8 mouse cellular contexts compared by ENCODE assay signal in the genomic region with DNA sequence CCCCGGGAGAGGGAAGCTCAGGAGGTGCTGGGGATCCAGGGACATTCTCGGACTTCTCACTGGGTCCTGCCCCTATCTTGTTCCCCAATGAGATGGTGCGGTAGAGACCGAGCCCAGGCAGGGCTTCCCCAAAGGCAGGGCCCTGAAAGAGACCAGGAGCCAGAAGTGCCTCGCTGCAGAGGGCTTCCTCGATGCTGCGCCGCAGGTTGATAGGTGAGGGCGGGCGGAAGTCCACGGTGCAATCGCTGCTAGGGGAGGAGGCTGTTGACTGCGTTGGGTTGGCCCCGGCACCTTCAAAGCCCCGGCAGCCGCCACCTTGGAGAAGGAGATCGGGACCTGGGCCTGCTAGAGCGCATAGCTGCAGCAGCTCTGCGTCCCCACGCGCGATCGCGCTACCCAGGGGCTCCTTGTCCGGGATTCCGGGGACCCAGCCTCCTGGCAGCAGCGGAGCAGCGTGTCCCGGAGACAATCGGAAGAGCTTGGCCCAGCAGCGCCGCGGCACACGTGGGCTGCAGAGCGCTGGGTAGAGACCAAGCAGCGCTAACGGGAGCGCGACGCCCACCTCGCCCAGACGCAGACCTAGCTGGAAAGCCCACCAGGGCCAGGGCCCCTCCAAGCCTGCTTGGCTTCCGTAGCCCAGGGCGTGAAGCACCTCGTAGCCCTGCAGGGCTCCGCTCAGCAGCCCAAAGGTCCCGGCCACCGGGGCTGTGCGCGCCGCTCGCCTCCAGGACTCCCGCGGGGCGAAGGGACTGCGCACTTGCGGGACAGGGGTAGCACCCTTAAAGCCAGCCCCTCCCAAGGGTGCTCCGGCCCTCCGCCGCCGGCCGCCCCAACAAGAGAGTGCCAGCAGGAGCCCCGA. TPM values are rescaled to one million over a fixed set of nuclear protein-coding genes. Genes with fewer than 3 reads are reported as not detected.
A peak's percentile ranks its signal among the peaks of the same experiment; 100 is the strongest.
DNase-seq lines count a peak whose midpoint lies in the region; ATAC-seq and TF ChIP-seq lines count a peak whose summit lies in the region.

No protein-coding gene starts in this region.

- intact Hi-C loops in gastrocnemius, adult 2 months (cut with DNase I), result no loop called here
- intact Hi-C loops in gastrocnemius, postnatal 14 days (cut with DNase I; ENCODE audit: low total_unique reads), result loop anchor here (2.0 kb wide), 1 partner anchor 29 kb away; no protein-coding TSS in a partner anchor

- DNase-seq in gastrocnemius, adult 2 months, result peak; percentile 29
- DNase-seq in gastrocnemius, postnatal 14 days, result no peak
- peak; percentile 28 for DNase-seq in adrenal gland, postnatal 10 days
- DNase-seq in embryonic facial prominence, embryonic 14.5 days (ENCODE audit: low spot score), result peak; percentile 30
- DNase-seq in liver, embryonic 13.5 days, result no peak
- DNase-seq in yolk sac, embryonic 10.5 days (ENCODE audit: low spot score), result peak; percentile 32

- H3K27ac ChIP-seq in gastrocnemius, adult 2 months, result peak overlapping the region; percentile 35; the same call in 1 of the 2 replicates
- H3K27ac ChIP-seq in embryonic facial prominence, embryonic 14.5 days (replicated peaks; ENCODE audit: low read depth, low read length), result no peak overlapping the region
- H3K27ac ChIP-seq in hindbrain, embryonic 16.5 days (ENCODE audit: low read depth, low read length), result no peak overlapping the region
- no peak overlapping the region for H3K27ac ChIP-seq in liver, embryonic 13.5 days
- H3K27ac ChIP-seq in neural tube, embryonic 13.5 days (replicated peaks), result no peak overlapping the region

- no peaks in the 10 kb centered on the region; the same call in 1 of the 2 replicates for H3K4me1 ChIP-seq in embryonic facial prominence, embryonic 14.5 days (ENCODE audit: control insufficient read depth, insufficient read depth, low read length)
- peaks cover 21% of the 10 kb centered on the region for H3K4me1 ChIP-seq in hindbrain, embryonic 16.5 days (ENCODE audit: control insufficient read depth, insufficient read depth, low read depth, low read length)
- peaks cover 17% of the 10 kb centered on the region for H3K4me1 ChIP-seq in liver, embryonic 13.5 days (replicated peaks)
- peaks cover 26% of the 10 kb centered on the region for H3K4me1 ChIP-seq in neural tube, embryonic 13.5 days (replicated peaks)

- H3K27me3 ChIP-seq in embryonic facial prominence, embryonic 14.5 days (replicated peaks; ENCODE audit: control insufficient read depth, insufficient read depth, low read length), result peaks cover 56% of the 10 kb centered on the region
- H3K27me3 ChIP-seq in hindbrain, embryonic 16.5 days (replicated peaks; ENCODE audit: control insufficient read depth, insufficient read depth, low read length), result peaks cover 10% of the 10 kb centered on the region
- H3K27me3 ChIP-seq in liver, embryonic 13.5 days, result peaks cover 97% of the 10 kb centered on the region
- H3K27me3 ChIP-seq in neural tube, embryonic 13.5 days, result peaks cover 79% of the 10 kb centered on the region

- H3K9me3 ChIP-seq in embryonic facial prominence, embryonic 14.5 days (ENCODE audit: control insufficient read depth, low read length), result no peaks in the 10 kb centered on the region
- H3K9me3 ChIP-seq in hindbrain, embryonic 16.5 days (ENCODE audit: control insufficient read depth, low read length), result no peaks in the 10 kb centered on the region
- H3K9me3 ChIP-seq in liver, embryonic 13.5 days (replicated peaks), result no peaks in the 10 kb centered on the region
- H3K9me3 ChIP-seq in neural tube, embryonic 13.5 days, result no peaks in the 10 kb centered on the region

- TF ChIP-seq CTCF in gastrocnemius, adult 2 months (IDR thresholded peaks at IDR 0.05), result no peak

- peak; percentile 10; the same call in 1 of the 2 replicates for ATAC-seq in embryonic facial prominence, embryonic 14.5 days (ENCODE audit: low read depth)
- peak; percentile 15 for ATAC-seq in hindbrain, embryonic 16.5 days
- peak; percentile 31; the same call in 1 of the 2 replicates for ATAC-seq in liver, embryonic 13.5 days (ENCODE audit: low read depth)
- peak; percentile 66 for ATAC-seq in neural tube, embryonic 13.5 days (ENCODE audit: low read depth)

- H3K9ac ChIP-seq in embryonic facial prominence, embryonic 14.5 days (ENCODE audit: low read depth, low read length), result peak overlapping the region; percentile 64
- H3K9ac ChIP-seq in hindbrain, embryonic 16.5 days (ENCODE audit: low read depth, low read length), result peak overlapping the region; percentile 67
- H3K9ac ChIP-seq in liver, embryonic 13.5 days, result peak overlapping the region; percentile 41
- H3K9ac ChIP-seq in neural tube, embryonic 13.5 days, result peak overlapping the region; percentile 73

- peak overlapping the region; percentile 78 for H3K4me3 ChIP-seq in gastrocnemius, adult 2 months
- H3K4me3 ChIP-seq in embryonic facial prominence, embryonic 14.5 days (ENCODE audit: low read depth, low read length), result peak overlapping the region; percentile 55
- peak overlapping the region; percentile 48 for H3K4me3 ChIP-seq in hindbrain, embryonic 16.5 days (ENCODE audit: low read length)
- H3K4me3 ChIP-seq in liver, embryonic 13.5 days (replicated peaks), result peak overlapping the region; percentile 46
- H3K4me3 ChIP-seq in neural tube, embryonic 13.5 days, result peak overlapping the region; percentile 54

- no peaks in the 10 kb centered on the region for H3K36me3 ChIP-seq in embryonic facial prominence, embryonic 14.5 days (ENCODE audit: control insufficient read depth, insufficient read depth, low read length)
- 0 out of 2 replicates have a peak, but pooled peaks cover 2% of the 10 kb centered on the region for H3K36me3 ChIP-seq in hindbrain, embryonic 16.5 days (ENCODE audit: control insufficient read depth, insufficient read depth, low read length)
- H3K36me3 ChIP-seq in liver, embryonic 13.5 days, result no peaks in the 10 kb centered on the region
- no peaks in the 10 kb centered on the region for H3K36me3 ChIP-seq in neural tube, embryonic 13.5 days

- 1% methylated on average over 32 of the region's 63 CpGs for WGBS in embryonic facial prominence, embryonic 14.5 days
- WGBS in hindbrain, embryonic 16.5 days, result 2% methylated on average over 62 of the region's 63 CpGs
- WGBS in liver, embryonic 13.5 days (ENCODE audit: insufficient replicate concordance), result 1% methylated on average over 61 of the region's 63 CpGs
- WGBS in neural tube, embryonic 13.5 days, result under 1% methylated on average over 59 of the region's 63 CpGs

- H3K4me2 ChIP-seq in embryonic facial prominence, embryonic 14.5 days (ENCODE audit: low read depth, low read length), result peak overlapping the region; percentile 100
- peak overlapping the region; percentile 97 for H3K4me2 ChIP-seq in hindbrain, embryonic 16.5 days (ENCODE audit: low read length)
- H3K4me2 ChIP-seq in liver, embryonic 13.5 days, result peak overlapping the region; percentile 70
- H3K4me2 ChIP-seq in neural tube, embryonic 13.5 days, result peak overlapping the region; percentile 87

RNA-seq across cellular contexts. Expression of a gene that starts 5.5 kb away (rescaled TPM):
- 10 to 100 TPM; 16.3 to 18.4 TPM for total RNA-seq in gastrocnemius, adult 2 months (2021)
- total RNA-seq in gastrocnemius, postnatal 14 days (2021), result 10 to 100 TPM; 13.6 to 13.8 TPM
- total RNA-seq in adrenal gland, postnatal 10 days (2021), result 10 to 100 TPM; 21.4 to 29.1 TPM
- 35.9 and 39.5 TPM in 2 replicates for polyA plus RNA-seq in embryonic facial prominence, embryonic 14.5 days (2014; fragmentation: Nextera tagmentation; extraction: Ambion mirVana)
- 33.8 and 41.6 TPM in 2 replicates for polyA plus RNA-seq in hindbrain, embryonic 16.5 days (2015; fragmentation: Nextera tagmentation; extraction: Ambion mirVana)
- polyA plus RNA-seq in liver, embryonic 13.5 days (2015; fragmentation: Nextera tagmentation; extraction: Ambion mirVana), result 15.2 and 19.5 TPM in 2 replicates
- polyA plus RNA-seq in neural tube, embryonic 13.5 days (2015; fragmentation: Nextera tagmentation; extraction: Ambion mirVana), result 41.3 and 44.4 TPM in 2 replicates

RNA-seq across cellular contexts. Expression of a gene that starts 9.1 kb away (rescaled TPM):
- under 1 TPM; 0.36 to 0.73 TPM for total RNA-seq in gastrocnemius, adult 2 months (2021)
- under 1 TPM; 0.64 to 0.88 TPM for total RNA-seq in gastrocnemius, postnatal 14 days (2021)
- total RNA-seq in adrenal gland, postnatal 10 days (2021), result 1 to 10 TPM; 4.2 to 5.6 TPM
- polyA plus RNA-seq in embryonic facial prominence, embryonic 14.5 days (2014; fragmentation: Nextera tagmentation; extraction: Ambion mirVana), result 0.82 and 1.4 TPM in 2 replicates
- polyA plus RNA-seq in hindbrain, embryonic 16.5 days (2015; fragmentation: Nextera tagmentation; extraction: Ambion mirVana), result 11.1 and 11.7 TPM in 2 replicates
- 0.05 and 0.06 TPM in 2 replicates for polyA plus RNA-seq in liver, embryonic 13.5 days (2015; fragmentation: Nextera tagmentation; extraction: Ambion mirVana)
- 4.8 TPM in 2 replicates for polyA plus RNA-seq in neural tube, embryonic 13.5 days (2015; fragmentation: Nextera tagmentation; extraction: Ambion mirVana)

RNA-seq across cellular contexts. Expression of a gene that starts 45.9 kb away (rescaled TPM):
- 10 to 100 TPM in 1 of 2 experiments, 1 to 10 TPM in 1; 9.9 to 10.3 TPM for total RNA-seq in gastrocnemius, adult 2 months (2021)
- total RNA-seq in gastrocnemius, postnatal 14 days (2021), result 10 to 100 TPM; 20.2 to 23.8 TPM
- total RNA-seq in adrenal gland, postnatal 10 days (2021), result 100 to 1,000 TPM; 351 to 403 TPM
- polyA plus RNA-seq in embryonic facial prominence, embryonic 14.5 days (2014; fragmentation: Nextera tagmentation; extraction: Ambion mirVana), result 47.1 and 50.7 TPM in 2 replicates
- 71.5 and 80.7 TPM in 2 replicates for polyA plus RNA-seq in hindbrain, embryonic 16.5 days (2015; fragmentation: Nextera tagmentation; extraction: Ambion mirVana)
- polyA plus RNA-seq in liver, embryonic 13.5 days (2015; fragmentation: Nextera tagmentation; extraction: Ambion mirVana), result 9.5 and 10.0 TPM in 2 replicates
- 84.7 and 91.1 TPM in 2 replicates for polyA plus RNA-seq in neural tube, embryonic 13.5 days (2015; fragmentation: Nextera tagmentation; extraction: Ambion mirVana)

Comparison
In these comparisons a context has a peak if more than half of its experiments do, and no peak if none do; other contexts are left out.
1. DNase-seq: peak in gastrocnemius, adult 2 months (single experiment), adrenal gland, postnatal 10 days (single experiment), embryonic facial prominence, embryonic 14.5 days (single experiment) and yolk sac, embryonic 10.5 days (single experiment); none in gastrocnemius, postnatal 14 days (single experiment) and liver, embryonic 13.5 days (single experiment).
2. ATAC-seq: peak in every context shown above with its lines; median percentile 66 in neural tube, embryonic 13.5 days; 31 in liver, embryonic 13.5 days; 15 in hindbrain, embryonic 16.5 days; 10 in embryonic facial prominence, embryonic 14.5 days.
3. Peak in every context shown above with its lines, with median percentiles within 50 percentile points of each other: H3K4me3 ChIP-seq, H3K4me2 ChIP-seq and H3K9ac ChIP-seq.